Mouse (Mus musculus): ENCODE results near the gene Lrp2bp. TPM values are rescaled to one million over a fixed set of nuclear protein-coding genes. Genes with fewer than 3 reads are reported as not detected.

Lrp2bp gene
- polyA plus RNA-seq, 1 experiment from 2014 or later = 1.3 TPM

GRCm38 (mm10) chr8:45990631-45991310 is 8.3 kb upstream of the Lrp2bp start:
- no peak overlapping the region for H3K9ac ChIP-seq (ENCODE audit: low read length)
- peaks cover 18% of the 10 kb centered on the region for H3K36me3 ChIP-seq (ENCODE audit: control insufficient read depth, insufficient read depth)
- no peak overlapping the region for H3K27ac ChIP-seq (ENCODE audit: low read length)
- 92% methylated on average over 4 of the region's 4 CpGs for WGBS
- no peaks in the 10 kb centered on the region for H3K9me3 ChIP-seq (replicated peaks; ENCODE audit: control insufficient read depth, low read length)
- H3K4me1 ChIP-seq (ENCODE audit: control insufficient read depth, insufficient read depth, low read length) = no peaks in the 10 kb centered on the region
- no peak for ATAC-seq (replicated peaks; ENCODE audit: extremely low read depth, insufficient read depth, low FRiP score)
- no peak overlapping the region for H3K4me3 ChIP-seq (ENCODE audit: low read length)
- no peak overlapping the region for H3K4me2 ChIP-seq (ENCODE audit: low read depth, low read length)
- no peaks in the 10 kb centered on the region for H3K27me3 ChIP-seq (ENCODE audit: control insufficient read depth, insufficient read depth, low read length)

GRCm38 (mm10) chr8:45994111-45994510 is 5.0 kb upstream of the Lrp2bp start:
- WGBS = 98% methylated on average over 2 of the region's 2 CpGs
- Histone ChIP-seq H3K4me1 (ENCODE audit: control insufficient read depth, insufficient read depth, low read length) (no peaks in the 10 kb centered on the region), H3K9me3 (replicated peaks; ENCODE audit: control insufficient read depth, low read length) (no peaks in the 10 kb centered on the region), H3K9ac (ENCODE audit: low read length) (no peak overlapping the region), H3K4me3 (ENCODE audit: low read length) (no peak overlapping the region), H3K27me3 (ENCODE audit: control insufficient read depth, insufficient read depth, low read length) (no peaks in the 10 kb centered on the region), H3K27ac (ENCODE audit: low read length) (no peak overlapping the region), H3K4me2 (ENCODE audit: low read depth, low read length) (no peak overlapping the region), H3K36me3 (ENCODE audit: control insufficient read depth, insufficient read depth) (peaks cover 25% of the 10 kb centered on the region)
- no peak for ATAC-seq (replicated peaks; ENCODE audit: extremely low read depth, insufficient read depth, low FRiP score)

GRCm38 (mm10) chr8:45995576-45995975 is 3.5 kb upstream of the Lrp2bp start:
- no peak for ATAC-seq (replicated peaks; ENCODE audit: extremely low read depth, insufficient read depth, low FRiP score)
- WGBS = 80% methylated on average over 3 of the region's 3 CpGs
- no peak overlapping the region for H3K9ac ChIP-seq (ENCODE audit: low read length)
- H3K27ac ChIP-seq (ENCODE audit: low read length) = no peak overlapping the region
- H3K4me2 ChIP-seq (ENCODE audit: low read depth, low read length) = no peak overlapping the region
- no peak overlapping the region for H3K4me3 ChIP-seq (ENCODE audit: low read length)
- no peaks in the 10 kb centered on the region for H3K4me1 ChIP-seq (ENCODE audit: control insufficient read depth, insufficient read depth, low read length)
- H3K9me3 ChIP-seq (replicated peaks; ENCODE audit: control insufficient read depth, low read length) = no peaks in the 10 kb centered on the region
- peaks cover 25% of the 10 kb centered on the region for H3K36me3 ChIP-seq (ENCODE audit: control insufficient read depth, insufficient read depth)
- H3K27me3 ChIP-seq (ENCODE audit: control insufficient read depth, insufficient read depth, low read length) = no peaks in the 10 kb centered on the region

- 72% methylated on average over 2 of the region's 2 CpGs for WGBS
- Histone ChIP-seq H3K9ac (ENCODE audit: low read length) (0 out of 2 replicates have a peak overlapping the region, but pooled peaks have one; percentile 38), H3K4me1 (ENCODE audit: control insufficient read depth, insufficient read depth, low read length) (no peaks in the 10 kb centered on the region), H3K4me3 (ENCODE audit: low read length) (peak overlapping the region; percentile 20; the same call in 1 of the 2 replicates), H3K27ac (ENCODE audit: low read length) (no peak overlapping the region), H3K27me3 (ENCODE audit: control insufficient read depth, insufficient read depth, low read length) (no peaks in the 10 kb centered on the region), H3K9me3 (replicated peaks; ENCODE audit: control insufficient read depth, low read length) (no peaks in the 10 kb centered on the region), H3K36me3 (ENCODE audit: control insufficient read depth, insufficient read depth) (peaks cover 21% of the 10 kb centered on the region), H3K4me2 (ENCODE audit: low read depth, low read length) (peak overlapping the region; percentile 14; the same call in 1 of the 2 replicates)
- no peak for ATAC-seq (replicated peaks; ENCODE audit: extremely low read depth, insufficient read depth, low FRiP score)
These were observed 875 bp upstream of the Lrp2bp start for GRCm38 (mm10) chr8:45998228-45998627.

GRCm38 (mm10) chr8:45999784-46000705 is 942 bp downstream of the Lrp2bp start:
- peak overlapping the region; percentile 61 for H3K4me3 ChIP-seq (ENCODE audit: low read length)
- peak; percentile 99 for ATAC-seq (replicated peaks; ENCODE audit: extremely low read depth, insufficient read depth, low FRiP score)
- H3K4me2 ChIP-seq (ENCODE audit: low read depth, low read length) = peak overlapping the region; percentile 94
- H3K9ac ChIP-seq (ENCODE audit: low read length) = peak overlapping the region; percentile 85
- H3K36me3 ChIP-seq (ENCODE audit: control insufficient read depth, insufficient read depth) = peaks cover 16% of the 10 kb centered on the region
- H3K9me3 ChIP-seq (replicated peaks; ENCODE audit: control insufficient read depth, low read length) = no peaks in the 10 kb centered on the region
- WGBS = 6% methylated on average over 54 of the region's 55 CpGs
- H3K4me1 ChIP-seq (ENCODE audit: control insufficient read depth, insufficient read depth, low read length) = no peaks in the 10 kb centered on the region
- H3K27me3 ChIP-seq (ENCODE audit: control insufficient read depth, insufficient read depth, low read length) = no peaks in the 10 kb centered on the region
- peak overlapping the region; percentile 98 for H3K27ac ChIP-seq (ENCODE audit: low read length)

- Histone ChIP-seq H3K36me3 (ENCODE audit: control insufficient read depth, insufficient read depth) (no peaks in the 10 kb centered on the region), H3K4me1 (ENCODE audit: control insufficient read depth, insufficient read depth, low read length) (peaks cover 7% of the 10 kb centered on the region; the same call in 1 of the 2 replicates), H3K9ac (ENCODE audit: low read length) (peak within 1 kb of the TSS; percentile 30; the same call in 1 of the 2 replicates), H3K4me2 (ENCODE audit: low read depth, low read length) (peak within 1 kb of the TSS; percentile 49), H3K27ac (ENCODE audit: low read length) (peak within 1 kb of the TSS; percentile 81), H3K4me3 (ENCODE audit: low read length) (peak within 1 kb of the TSS; percentile 7; the same call in 1 of the 2 replicates), H3K9me3 (replicated peaks; ENCODE audit: control insufficient read depth, low read length) (no peaks in the 10 kb centered on the region), H3K27me3 (ENCODE audit: control insufficient read depth, insufficient read depth, low read length) (no peaks in the 10 kb centered on the region)
- ATAC-seq (replicated peaks; ENCODE audit: extremely low read depth, insufficient read depth, low FRiP score) = no peak
- 25% methylated on average over 4 of the region's 4 CpGs for WGBS
These were observed 6.5 kb downstream of the Lrp2bp start, which contains the start of gene Ankrd37 for GRCm38 (mm10) chr8:46005596-46005995. Ankrd37 (minus strand) TSS chr8:46005707.

GRCm38 (mm10) chr8:46007050-46007672 is 8.1 kb downstream of the Lrp2bp start:
- Histone ChIP-seq H3K9ac (ENCODE audit: low read length) (no peak overlapping the region), H3K27ac (ENCODE audit: low read length) (no peak overlapping the region), H3K36me3 (ENCODE audit: control insufficient read depth, insufficient read depth) (no peaks in the 10 kb centered on the region), H3K27me3 (ENCODE audit: control insufficient read depth, insufficient read depth, low read length) (no peaks in the 10 kb centered on the region), H3K4me1 (ENCODE audit: control insufficient read depth, insufficient read depth, low read length) (peaks cover 13% of the 10 kb centered on the region), H3K4me2 (ENCODE audit: low read depth, low read length) (no peak overlapping the region), H3K4me3 (ENCODE audit: low read length) (no peak overlapping the region), H3K9me3 (replicated peaks; ENCODE audit: control insufficient read depth, low read length) (no peaks in the 10 kb centered on the region)
- ATAC-seq (replicated peaks; ENCODE audit: extremely low read depth, insufficient read depth, low FRiP score) = no peak
- WGBS = 69% methylated on average over 3 of the region's 3 CpGs

- no peaks in the 10 kb centered on the region for H3K27me3 ChIP-seq (ENCODE audit: control insufficient read depth, insufficient read depth, low read length)
- peak overlapping the region; percentile 27 for H3K9ac ChIP-seq (ENCODE audit: low read length)
- no peaks in the 10 kb centered on the region for H3K9me3 ChIP-seq (replicated peaks; ENCODE audit: control insufficient read depth, low read length)
- WGBS = 52% methylated on average over 2 of the region's 2 CpGs
- H3K4me3 ChIP-seq (ENCODE audit: low read length) = peak overlapping the region; percentile 29
- no peaks in the 10 kb centered on the region for H3K36me3 ChIP-seq (ENCODE audit: control insufficient read depth, insufficient read depth)
- peaks cover 10% of the 10 kb centered on the region for H3K4me1 ChIP-seq (ENCODE audit: control insufficient read depth, insufficient read depth, low read length)
- H3K4me2 ChIP-seq (ENCODE audit: low read depth, low read length) = peak overlapping the region; percentile 55
- ATAC-seq (replicated peaks; ENCODE audit: extremely low read depth, insufficient read depth, low FRiP score) = no peak
- H3K27ac ChIP-seq (ENCODE audit: low read length) = peak overlapping the region; percentile 74
These were observed 11.2 kb downstream of the Lrp2bp start for GRCm38 (mm10) chr8:46010306-46010705.
